In the genomic region with DNA sequence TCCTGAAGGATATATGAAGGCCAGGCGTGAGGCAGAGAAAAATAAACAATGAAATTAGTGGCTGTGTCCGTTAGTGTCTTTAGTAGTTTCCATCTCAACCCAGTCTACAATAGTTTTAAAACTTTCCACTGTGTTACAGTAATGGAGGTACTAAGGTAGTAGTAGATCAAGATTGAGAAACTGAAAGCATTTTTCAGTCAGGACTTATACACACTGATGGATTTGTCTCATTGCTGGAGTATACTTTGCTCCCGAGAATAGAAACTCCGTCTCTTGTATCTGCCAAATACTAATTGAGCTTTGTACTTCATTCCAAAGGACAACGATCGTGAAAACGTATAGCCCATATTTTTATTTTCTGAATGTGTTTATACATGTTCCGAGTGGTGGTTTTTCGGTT, we compare ENCODE assay signal across 8 mouse cellular contexts. TPM values are rescaled to one million over a fixed set of nuclear protein-coding genes. Genes with fewer than 3 reads are reported as not detected.
DNase-seq lines count a peak whose midpoint lies in the region; ATAC-seq and TF ChIP-seq lines count a peak whose summit lies in the region.

No protein-coding gene starts in this region.

- H3K27ac ChIP-seq in embryonic facial prominence, embryonic 12.5 days, result peak overlapping the region; percentile 97
- peak overlapping the region; percentile 100 for H3K27ac ChIP-seq in intestine, postnatal 0 days (ENCODE audit: low read depth, low read length)
- H3K27ac ChIP-seq in olfactory bulb, adult 2 months (ENCODE audit: insufficient read depth, low read depth, low read length), result peak overlapping the region; percentile 90; the same call in 1 of the 2 replicates

- peaks cover 7% of the 10 kb centered on the region for H3K36me3 ChIP-seq in embryonic facial prominence, embryonic 12.5 days
- peaks cover 3% of the 10 kb centered on the region; the same call in 1 of the 2 replicates for H3K36me3 ChIP-seq in intestine, postnatal 0 days (ENCODE audit: control insufficient read depth, insufficient read depth)

- WGBS in lung, adult 2 months, result 19% methylated on average over 9 of the region's 9 CpGs
- 41% methylated on average over 9 of the region's 9 CpGs for WGBS in embryonic facial prominence, embryonic 12.5 days
- 17% methylated on average over 9 of the region's 9 CpGs for WGBS in intestine, postnatal 0 days
- WGBS in olfactory bulb, adult 2 months, result 20% methylated on average over 9 of the region's 9 CpGs

- no peak for TF ChIP-seq CTCF in lung, adult 2 months (IDR thresholded peaks at IDR 0.05; ENCODE audit: insufficient read depth, low read length)
- TF ChIP-seq CTCF in intestine, postnatal 0 days (IDR thresholded peaks at IDR 0.05; ENCODE audit: low read depth), result no peak
- TF ChIP-seq CTCF in olfactory bulb, adult 2 months (IDR thresholded peaks at IDR 0.05; ENCODE audit: insufficient read depth, low read depth, low read length), result no peak

- H3K27me3 ChIP-seq in embryonic facial prominence, embryonic 12.5 days, result no peaks in the 10 kb centered on the region
- no peaks in the 10 kb centered on the region for H3K27me3 ChIP-seq in intestine, postnatal 0 days (replicated peaks; ENCODE audit: control insufficient read depth, insufficient read depth, low read length)

- ATAC-seq in embryonic facial prominence, embryonic 12.5 days (ENCODE audit: insufficient number of reproducible peaks, insufficient read depth, low FRiP score, low TSS enrichment), result no peak
- peak; percentile 24; the same call in 1 of the 2 replicates for ATAC-seq in intestine, postnatal 0 days

- peak overlapping the region; percentile 59 for H3K4me2 ChIP-seq in embryonic facial prominence, embryonic 12.5 days (replicated peaks)
- peak overlapping the region; percentile 72 for H3K4me2 ChIP-seq in intestine, postnatal 0 days (replicated peaks; ENCODE audit: low read depth)

- H3K4me1 ChIP-seq in lung, adult 2 months (ENCODE audit: control insufficient read depth, insufficient read depth, low read length), result no peaks in the 10 kb centered on the region; the same call in none of the 2 replicates
- peaks cover 13% of the 10 kb centered on the region for H3K4me1 ChIP-seq in embryonic facial prominence, embryonic 12.5 days
- no peaks in the 10 kb centered on the region for H3K4me1 ChIP-seq in intestine, postnatal 0 days (replicated peaks; ENCODE audit: control insufficient read depth, insufficient read depth, low read length)
- H3K4me1 ChIP-seq in olfactory bulb, adult 2 months (ENCODE audit: control insufficient read depth, insufficient read depth, low read length), result no peaks in the 10 kb centered on the region

- H3K9me3 ChIP-seq in embryonic facial prominence, embryonic 12.5 days, result no peaks in the 10 kb centered on the region
- no peaks in the 10 kb centered on the region for H3K9me3 ChIP-seq in intestine, postnatal 0 days (ENCODE audit: control insufficient read depth)

- no peak for TF ChIP-seq POLR2A in lung, adult 2 months (IDR thresholded peaks at IDR 0.05; ENCODE audit: borderline replicate concordance, extremely low read depth, low read depth, low read length)
- TF ChIP-seq POLR2A in olfactory bulb, adult 2 months (IDR thresholded peaks at IDR 0.05; ENCODE audit: insufficient read depth, low read depth, low read length), result no peak

- intact Hi-C loops in gastrocnemius, postnatal 14 days (cut with DNase I; ENCODE audit: low total_unique reads), result no loop called here

- DNase-seq in lung, adult 2 months, result no peak
- DNase-seq in lung, adult 18-20 months, result no peak
- DNase-seq in right cerebral cortex, adult 18-20 months, result no peak
- DNase-seq in gastrocnemius, postnatal 14 days, result no peak
- DNase-seq in kidney, adult 11 months, result no peak

- peak overlapping the region; percentile 90 for H3K9ac ChIP-seq in embryonic facial prominence, embryonic 12.5 days
- H3K9ac ChIP-seq in intestine, postnatal 0 days (ENCODE audit: low read depth, low read length), result peak overlapping the region; percentile 98

- H3K4me3 ChIP-seq in lung, adult 2 months (replicated peaks; ENCODE audit: extremely low read depth, low read depth, low read length), result peak overlapping the region; percentile 92
- peak overlapping the region; percentile 97 for H3K4me3 ChIP-seq in embryonic facial prominence, embryonic 12.5 days
- H3K4me3 ChIP-seq in intestine, postnatal 0 days (ENCODE audit: low read depth, low read length), result peak overlapping the region; percentile 94
- peak overlapping the region; percentile 85 for H3K4me3 ChIP-seq in olfactory bulb, adult 2 months (ENCODE audit: insufficient read depth, low read depth, low read length)

RNA-seq across cellular contexts. Expression of a gene that starts 1.0 kb away (rescaled TPM):
- polyA plus RNA-seq in lung, adult 2 months (2012; rRNA removed), result 13.2 and 13.8 TPM in 2 replicates
- polyA plus RNA-seq in embryonic facial prominence, embryonic 12.5 days (2016; fragmentation: Nextera tagmentation; extraction: Ambion mirVana), result 54.8 and 55.7 TPM in 2 replicates
- polyA plus RNA-seq in intestine, postnatal 0 days (2015; fragmentation: Nextera tagmentation; extraction: Ambion mirVana), result 18.5 and 21.7 TPM in 2 replicates
- not detected in 2 replicates for polyA plus RNA-seq in olfactory bulb, adult 2 months (2012; ENCODE audit: insufficient read depth, insufficient read length, low replicate concordance, missing spikeins)
- total RNA-seq in gastrocnemius, postnatal 14 days (2021), result 10 to 100 TPM; 12.0 to 12.3 TPM

RNA-seq across cellular contexts. Expression of a gene that starts 1.1 kb away (rescaled TPM):
- polyA plus RNA-seq in lung, adult 2 months (2012; rRNA removed), result 12.2 and 14.2 TPM in 2 replicates
- polyA plus RNA-seq in embryonic facial prominence, embryonic 12.5 days (2016; fragmentation: Nextera tagmentation; extraction: Ambion mirVana), result 24.8 and 30.6 TPM in 2 replicates
- 56.7 and 66.5 TPM in 2 replicates for polyA plus RNA-seq in intestine, postnatal 0 days (2015; fragmentation: Nextera tagmentation; extraction: Ambion mirVana)
- not detected in 2 replicates for polyA plus RNA-seq in olfactory bulb, adult 2 months (2012; ENCODE audit: insufficient read depth, insufficient read length, low replicate concordance, missing spikeins)
- 1 to 10 TPM; 4.6 to 8.1 TPM for total RNA-seq in gastrocnemius, postnatal 14 days (2021)

Comparison
In these comparisons a context has a peak if more than half of its experiments do, and no peak if none do; other contexts are left out.
1. RNA of a gene that starts 1.1 kb away (polyA plus RNA-seq): 56.7 to 66.5 TPM in intestine, postnatal 0 days, 24.8 to 30.6 TPM in embryonic facial prominence, embryonic 12.5 days and 12.2 to 14.2 TPM in lung, adult 2 months; not detected in olfactory bulb, adult 2 months; every median in the first group is over 10 times any median in the second.
2. Peak in every context shown above with its lines, with median percentiles within 50 percentile points of each other: H3K4me3 ChIP-seq and H3K27ac ChIP-seq.